Mouse (Mus musculus) cerebellum, adult 2 months (tissue): ENCODE data around the gene Myo7a.

ENCODE experiments used
- CTCF ChIP-seq: fragments of 200-500 bp; IDR thresholded peaks from 2 replicates; pipeline ENCODE4 v1.5.1; 2011; ENCODE audit warnings: low read depth, mild to moderate bottlenecking, control low read depth, low read length, moderate library complexity, borderline replicate concordance; ENCODE audit not compliant: insufficient read depth
- POLR2A ChIP-seq: fragments of 200-500 bp; IDR thresholded peaks from 2 replicates; pipeline ENCODE4 v1.6.1; 2011; ENCODE audit warnings: low read length, control low read depth, borderline replicate concordance; ENCODE audit not compliant: insufficient read depth

DNA sequence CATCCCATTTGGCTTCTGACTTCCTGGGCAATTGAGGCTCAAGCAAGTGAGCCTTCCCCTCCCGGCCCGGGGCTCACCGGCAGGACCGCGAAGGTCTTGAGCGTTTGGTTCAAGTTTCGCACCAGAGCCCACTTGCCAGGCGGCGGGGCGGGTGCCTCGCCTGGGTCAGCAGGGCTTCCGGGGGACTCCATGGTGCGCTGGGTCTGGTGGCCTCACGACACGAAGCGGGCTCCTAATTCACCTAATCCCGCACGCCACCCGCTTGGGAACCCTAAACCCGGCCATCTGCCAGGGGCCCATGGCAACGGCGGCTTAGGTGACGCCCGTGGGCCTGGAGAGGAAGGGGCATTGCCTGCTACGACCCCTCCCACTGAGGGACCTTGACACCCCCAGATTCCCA is 8.1 kb downstream of the Myo7a start:
- TF ChIP-seq POLR2A (no peak), CTCF (no peak)
